Mouse (Mus musculus) CD4-positive, CD25-positive, alpha-beta regulatory T cell, adult 4 months (primary cell): ENCODE data around the gene Tnrc6c. TPM values are rescaled to one million over a fixed set of nuclear protein-coding genes. Genes with fewer than 3 reads are reported as not detected.

Experiments
- ATAC-seq: one replicate; pipeline ENCODE4 v1.8.0; 2017
- polyA plus RNA-seq, 2 experiments: library from polyadenylated mRNA; unstranded; fragments of 100-300 nt; shearing (Covaris generic); gene quantifications; one replicate each; pipeline ENCODE4 v1.2.1; 2017

Gene Tnrc6c
- polyA plus RNA-seq, 2 experiments from 2014 or later = 19.6 to 21.4 TPM

DNA sequence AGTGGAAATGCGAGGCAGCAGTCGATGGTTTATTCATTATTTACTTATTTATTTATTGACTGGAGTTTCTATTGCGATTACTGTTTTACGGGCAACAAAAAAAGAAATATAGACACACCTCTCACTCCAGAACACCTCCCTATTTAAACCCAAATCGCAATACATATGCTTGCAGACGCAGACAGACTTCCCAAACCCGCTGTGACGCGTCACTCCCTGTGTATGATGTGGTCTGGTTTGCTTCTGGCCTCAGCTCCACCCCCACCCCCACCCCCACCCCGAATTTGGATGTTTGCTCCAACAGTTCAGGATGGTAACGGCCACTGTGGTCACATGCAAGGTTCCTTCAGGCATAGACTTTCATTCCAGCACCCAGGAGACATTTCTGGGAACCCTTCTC lies 15.3 kb upstream of the Tnrc6c start:
- ATAC-seq = peak; percentile 61

DNA sequence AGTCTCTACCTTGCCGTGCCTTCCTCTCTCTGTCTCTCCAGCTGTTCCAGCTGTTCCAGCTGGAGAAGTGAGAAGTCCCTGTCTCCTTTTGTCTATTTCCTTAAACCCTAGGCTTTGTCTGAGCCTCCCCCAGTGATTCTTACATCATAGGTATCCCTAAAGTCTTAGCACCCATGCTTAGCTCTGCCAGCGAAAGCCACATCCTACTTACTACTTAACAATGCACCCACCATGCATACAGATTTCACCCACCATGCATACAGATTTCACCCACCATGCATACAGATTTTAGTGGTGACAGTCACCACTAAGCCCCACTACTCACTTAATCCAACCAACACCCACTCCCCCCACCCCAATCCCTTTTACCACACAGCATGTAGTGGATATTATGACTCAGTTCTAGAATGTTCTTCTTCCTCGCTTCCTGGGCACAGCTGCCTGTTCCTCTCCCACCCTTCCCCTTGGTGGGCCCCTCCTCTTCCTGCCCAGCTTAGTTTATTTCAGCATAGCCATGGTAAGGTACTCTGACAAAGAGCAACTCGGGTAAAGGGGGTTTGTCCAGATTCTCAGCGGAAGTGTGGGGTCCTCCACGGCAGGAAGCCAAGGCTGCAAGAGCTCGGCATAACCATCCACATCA lies 14.6 kb upstream of the Tnrc6c start:
- ATAC-seq = peak; percentile 83

DNA sequence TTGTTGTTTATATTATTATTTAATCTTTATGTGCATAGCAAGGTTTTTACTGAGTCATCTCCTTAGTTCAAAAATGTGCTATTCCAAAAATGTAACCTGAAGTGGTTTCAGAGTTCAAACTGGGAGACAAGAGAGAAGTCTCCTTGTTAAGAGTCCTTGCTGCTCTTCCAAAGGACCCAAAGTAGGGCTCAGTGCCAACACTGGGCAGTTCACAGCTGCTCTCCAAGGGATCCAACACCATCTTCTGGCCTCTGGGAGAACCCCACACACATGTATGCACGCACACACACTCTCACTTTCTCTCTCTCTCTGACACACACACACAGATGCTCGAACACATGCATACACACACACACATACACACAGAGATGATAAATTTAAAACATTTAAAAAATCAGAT lies 11.9 kb upstream of the Tnrc6c start:
- no peak for ATAC-seq

DNA sequence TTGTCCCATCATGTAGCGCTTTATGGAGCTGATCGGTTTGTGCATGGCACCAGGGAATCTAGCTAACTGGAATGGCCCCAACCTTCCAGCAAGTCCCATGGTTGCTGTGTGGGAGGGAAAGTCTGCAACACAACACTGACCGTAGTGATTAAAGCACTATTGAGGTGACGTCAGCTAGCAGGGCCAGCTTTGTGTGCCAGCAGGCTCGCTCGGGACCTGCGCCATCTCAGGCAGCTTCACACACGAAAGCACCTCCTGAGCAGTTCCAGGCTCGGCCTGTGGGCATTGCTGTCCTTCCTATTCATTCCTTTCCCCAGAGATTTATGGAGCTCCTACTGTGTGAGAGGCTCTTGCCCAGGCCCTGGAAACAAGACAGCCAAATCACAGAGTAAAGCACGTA lies 10.8 kb upstream of the Tnrc6c start:
- ATAC-seq = no peak

DNA sequence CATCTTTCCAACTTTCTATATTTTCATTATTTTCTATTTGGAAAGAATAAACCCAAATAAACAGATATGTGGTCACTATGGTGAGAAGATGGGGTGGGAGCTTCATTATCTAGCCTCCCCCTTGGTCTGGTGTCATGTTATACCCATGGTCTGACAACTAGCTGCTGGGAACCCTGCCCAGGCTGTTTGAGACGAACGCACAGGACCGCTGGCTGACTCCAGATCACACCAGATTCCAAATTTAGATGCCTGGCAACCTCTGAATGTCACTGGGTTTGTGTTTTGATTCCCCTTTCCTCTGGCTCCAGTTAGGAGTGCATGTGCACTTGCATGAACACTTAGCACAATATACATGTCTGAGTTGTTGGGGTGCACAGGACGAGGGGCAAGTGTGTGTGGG lies 7.3 kb upstream of the Tnrc6c start:
- ATAC-seq = no peak

DNA sequence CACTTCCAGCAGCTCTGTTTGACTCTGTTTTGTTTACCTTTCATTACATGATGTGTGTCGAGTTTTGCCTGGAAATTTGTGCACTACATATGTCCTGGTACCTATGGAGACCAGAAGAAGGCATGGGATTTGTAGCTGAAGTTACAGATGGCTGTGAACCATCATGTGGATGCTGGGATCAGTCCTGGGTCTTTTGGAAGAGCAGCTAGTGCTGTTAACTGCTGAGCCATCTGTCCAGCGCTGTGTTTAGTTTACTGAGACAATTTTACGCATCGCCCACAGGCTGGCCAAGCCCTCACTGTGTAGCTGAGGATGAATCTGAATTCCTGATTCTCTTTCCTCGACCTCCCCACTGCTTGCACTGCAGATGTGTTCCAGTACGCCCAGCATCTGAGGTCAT lies 6.1 kb upstream of the Tnrc6c start:
- ATAC-seq = no peak

DNA sequence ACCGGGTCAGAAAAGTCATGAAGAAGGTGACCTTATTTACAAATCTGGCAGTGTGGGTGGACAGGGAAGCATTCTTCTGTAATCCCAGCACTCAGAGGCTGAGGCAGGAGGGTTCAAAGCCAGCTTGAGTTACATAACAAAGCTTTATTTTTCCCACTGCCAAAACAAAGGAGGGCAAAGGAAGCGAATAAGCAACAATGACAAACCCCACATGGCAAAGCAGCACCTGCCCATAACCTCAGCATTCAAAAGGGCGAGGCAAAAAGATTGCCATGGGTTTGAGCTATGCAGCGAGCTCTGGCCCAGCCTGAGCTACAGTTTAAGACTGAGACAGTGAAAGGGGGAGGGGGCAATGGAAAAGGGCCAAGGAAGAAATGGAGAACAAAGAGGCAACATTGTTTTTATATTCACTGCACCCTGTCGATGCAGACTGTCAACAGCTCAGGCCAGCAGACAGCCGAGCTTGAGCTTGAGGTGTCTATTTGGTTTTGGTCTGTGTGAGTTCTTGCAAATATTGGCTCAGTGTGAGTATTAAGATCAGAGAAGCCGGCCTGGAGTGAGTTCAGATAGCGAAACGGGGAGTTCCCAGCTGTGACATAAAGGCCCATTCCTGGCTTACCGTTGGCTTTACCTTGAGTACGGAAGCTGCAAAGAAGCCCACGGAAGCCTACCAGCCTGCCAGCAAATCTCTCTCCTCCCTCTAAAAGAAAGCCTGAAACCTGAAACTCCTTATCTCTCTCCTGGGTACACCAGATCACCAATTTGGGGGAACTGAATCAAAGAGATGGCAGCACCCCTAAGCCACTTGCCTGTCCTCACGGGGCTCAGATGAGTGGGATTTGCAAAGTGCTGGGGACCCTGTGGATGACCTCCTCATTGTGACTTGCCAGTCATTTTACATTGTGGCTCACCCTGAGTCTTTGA lies 3.1 kb upstream of the Tnrc6c start:
- no peak for ATAC-seq

DNA sequence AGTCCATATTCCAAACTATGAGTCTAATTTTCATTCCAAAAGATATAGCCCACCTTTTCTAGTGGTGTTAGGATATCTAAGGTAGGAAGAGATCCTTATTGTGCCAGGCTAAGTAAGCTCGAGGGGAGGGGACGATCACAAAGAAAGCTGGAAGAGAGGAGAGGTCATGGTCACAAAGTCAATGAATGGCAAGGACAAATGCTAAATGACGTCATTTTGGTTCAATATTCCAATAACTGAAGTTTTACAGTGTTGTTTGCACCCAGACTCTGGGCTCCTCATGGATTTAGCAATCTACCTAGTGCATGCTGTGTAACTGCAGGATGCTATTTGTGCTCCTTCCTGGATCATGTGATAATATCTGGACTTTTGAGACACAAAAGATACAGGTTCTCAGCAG lies 1.2 kb upstream of the Tnrc6c start:
- ATAC-seq = no peak

DNA sequence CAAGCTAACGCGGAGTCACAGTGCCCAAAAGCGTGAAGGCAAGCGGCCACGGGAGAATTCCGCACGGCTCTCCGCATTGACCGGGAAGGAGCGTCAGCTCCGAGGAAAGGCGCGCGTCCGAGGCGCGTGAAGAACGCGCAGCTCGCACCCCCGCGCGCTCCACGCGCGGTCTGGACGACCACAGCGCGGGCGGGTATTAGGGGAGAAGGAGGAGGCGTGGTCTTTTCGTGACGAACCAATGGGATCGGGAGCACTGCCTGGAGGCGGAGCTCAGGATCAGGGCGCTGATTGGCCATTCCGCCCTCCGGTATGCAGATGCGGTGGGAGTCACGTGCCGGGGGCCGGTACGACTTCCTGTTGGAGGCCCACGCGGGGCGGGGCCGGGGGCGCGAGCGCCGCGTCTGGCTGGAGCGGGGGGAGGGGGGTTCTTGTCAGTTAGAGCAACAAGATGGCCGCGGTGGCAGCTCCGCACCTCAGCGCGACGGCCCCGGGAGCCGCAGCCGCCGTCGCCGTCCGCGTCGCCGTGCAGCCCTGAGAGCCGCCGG lies 363 bp downstream of the Tnrc6c start:
- ATAC-seq = peak; percentile 91

DNA sequence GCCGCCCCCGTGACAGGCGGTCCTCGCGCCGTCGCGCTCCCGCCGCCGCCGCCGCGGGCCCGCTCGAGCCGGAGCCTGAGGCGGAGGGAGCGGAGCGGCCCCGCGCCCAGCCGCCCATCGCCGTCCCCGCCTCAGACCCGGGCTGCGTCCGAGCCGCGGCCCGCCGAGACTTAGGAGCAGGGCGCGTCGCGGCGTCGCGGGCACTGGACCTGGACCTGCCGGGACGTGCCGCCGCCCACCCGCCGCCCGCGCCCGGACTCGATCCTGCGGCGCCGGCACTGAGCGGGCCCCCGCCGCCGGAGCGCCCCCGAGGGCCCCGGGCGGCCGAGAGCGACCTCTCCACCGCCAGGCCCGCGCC lies 824 bp downstream of the Tnrc6c start:
- ATAC-seq = no peak

DNA sequence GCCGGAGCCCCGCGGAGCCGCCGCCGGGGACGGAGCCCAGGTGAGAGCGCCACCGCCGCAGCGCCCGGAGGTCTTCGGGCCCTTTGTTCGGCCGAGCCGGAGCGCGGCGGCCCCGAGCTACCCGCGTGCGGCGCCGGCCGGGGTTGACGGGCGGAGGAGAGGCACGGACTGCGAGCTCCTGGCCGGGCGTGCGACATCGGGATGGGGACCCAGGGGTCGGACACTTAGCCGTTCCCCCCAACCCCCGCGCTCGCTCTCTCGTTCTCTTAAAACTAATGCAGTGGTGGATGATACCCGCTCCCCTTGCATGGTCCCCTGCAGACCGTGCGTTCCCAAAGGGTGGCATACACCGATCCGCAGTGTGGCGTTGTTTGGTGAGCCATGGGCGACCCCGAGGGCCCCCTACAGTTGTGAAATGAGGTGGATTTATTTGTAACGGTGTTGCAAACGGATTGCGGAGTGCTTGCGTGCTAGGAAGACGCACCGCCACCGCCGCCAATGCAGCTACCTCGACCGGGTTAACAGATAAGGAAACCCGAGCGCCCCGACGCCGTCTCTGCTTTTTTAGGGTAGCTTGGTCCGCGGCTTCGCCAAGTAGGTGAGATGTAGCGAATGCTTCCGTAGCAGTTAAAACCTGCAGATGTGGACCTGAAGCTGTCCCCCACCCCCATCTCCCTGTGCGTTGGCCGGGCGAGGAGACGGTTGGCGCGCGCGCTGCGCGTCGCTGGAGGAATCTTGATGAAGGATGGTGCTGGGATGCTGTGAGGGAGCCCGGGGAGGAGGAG lies 1.4 kb downstream of the Tnrc6c start:
- no peak for ATAC-seq

DNA sequence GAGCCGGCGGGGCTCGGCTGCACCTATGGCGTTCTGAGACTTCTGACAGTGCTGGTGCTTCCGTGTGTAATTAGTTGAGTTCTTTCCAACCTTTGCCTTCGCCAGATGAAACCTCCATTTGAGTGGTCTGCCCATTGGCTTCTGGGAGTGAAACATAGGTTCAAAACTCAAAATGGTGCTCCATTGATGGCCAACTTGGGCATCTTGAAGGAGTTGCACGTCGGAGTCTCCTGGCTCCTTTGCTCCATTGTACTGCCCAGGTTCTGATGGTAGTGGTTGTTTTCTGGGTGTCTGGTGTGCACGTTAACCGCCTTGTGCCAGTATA lies 1.9 kb downstream of the Tnrc6c start:
- ATAC-seq = no peak

DNA sequence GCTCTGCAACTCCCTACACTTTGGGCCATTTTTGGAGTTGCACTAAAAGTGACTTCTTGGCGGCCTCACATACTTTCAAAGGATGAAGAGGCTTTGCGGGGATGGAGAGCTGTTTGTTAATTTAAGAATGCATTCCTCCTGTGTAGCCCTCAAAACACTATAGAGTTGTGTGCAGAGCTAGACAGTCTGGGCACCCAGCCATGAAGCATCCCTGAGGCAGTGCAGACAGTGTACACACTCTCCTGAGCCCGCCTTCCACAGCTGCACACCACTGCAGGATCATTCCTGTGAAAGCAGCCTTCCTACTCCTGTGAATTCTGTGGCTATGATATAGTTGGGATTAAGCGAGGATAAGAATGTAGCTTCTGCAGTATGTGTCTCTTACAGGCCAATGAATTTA lies 4.9 kb downstream of the Tnrc6c start:
- ATAC-seq = no peak

DNA sequence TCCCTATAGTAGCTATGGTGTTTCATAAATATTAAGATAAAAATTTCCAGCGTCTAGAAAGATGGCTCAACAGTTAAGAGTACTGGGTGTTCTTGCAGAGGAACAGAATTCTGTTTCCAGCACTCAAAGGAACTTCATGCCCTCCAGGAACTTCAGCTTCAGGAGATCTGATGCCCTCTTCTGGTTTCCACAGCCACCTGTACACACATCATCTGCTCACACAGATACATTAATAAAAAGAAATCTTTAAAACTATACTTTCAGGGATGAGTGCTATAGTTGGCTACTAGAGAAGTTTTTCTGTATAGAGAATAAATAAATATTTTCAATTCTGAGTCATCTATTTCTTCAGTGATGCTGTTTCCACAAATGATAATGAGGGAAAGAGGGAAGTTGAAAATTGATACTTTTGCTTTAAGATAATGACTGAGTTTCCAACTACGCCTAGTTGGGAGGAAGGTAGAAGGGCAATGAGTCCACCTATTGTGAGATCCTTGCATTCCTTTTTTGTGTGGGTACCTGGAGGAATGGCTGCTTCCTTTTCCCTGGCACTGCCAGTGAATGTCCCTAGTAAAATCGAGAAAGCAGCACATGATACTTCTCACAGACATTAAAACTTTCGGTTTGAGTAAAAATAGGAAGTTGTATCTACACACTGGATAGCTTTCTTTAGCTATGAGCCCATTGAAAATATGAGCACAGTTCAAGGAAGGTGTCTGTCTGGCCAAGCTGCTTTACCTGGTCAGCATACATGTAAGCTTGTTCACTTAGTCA lies 9.1 kb downstream of the Tnrc6c start:
- ATAC-seq = no peak

DNA sequence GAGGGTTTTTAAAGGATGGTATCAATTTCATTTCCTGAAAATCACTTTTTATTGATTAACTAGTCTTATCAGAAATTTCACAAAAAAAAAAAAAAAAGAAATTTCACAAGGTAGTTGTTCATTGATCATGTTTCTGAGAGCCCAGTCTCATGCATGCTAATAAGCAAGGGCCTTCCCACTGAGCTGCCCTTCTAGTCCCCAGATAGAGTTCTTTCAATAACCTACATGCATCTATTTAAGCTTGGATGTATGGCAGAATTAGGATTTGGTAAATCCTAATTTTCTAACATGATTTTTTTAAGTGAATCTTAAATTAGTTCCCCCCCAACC lies 9.7 kb downstream of the Tnrc6c start:
- no peak for ATAC-seq

DNA sequence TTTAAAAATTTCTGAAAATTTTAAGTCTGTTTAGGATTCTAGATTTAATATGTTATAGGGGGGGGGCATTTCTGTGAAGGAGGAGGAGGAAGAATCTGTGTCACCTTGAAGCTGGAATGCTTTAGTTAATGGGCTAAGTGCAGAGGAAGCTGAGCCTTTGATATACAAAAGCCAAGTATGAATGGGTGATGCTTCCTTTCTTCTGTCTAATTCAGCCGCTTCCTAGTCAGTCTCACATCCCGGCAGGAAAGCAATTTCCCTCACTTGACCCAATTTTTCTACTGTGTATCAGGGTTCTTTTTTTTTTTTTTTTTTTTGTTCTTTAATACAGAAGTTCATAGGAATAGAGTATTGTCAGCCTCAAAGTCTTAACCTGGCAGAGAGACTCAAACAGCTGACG lies 11.1 kb downstream of the Tnrc6c start:
- ATAC-seq = no peak

DNA sequence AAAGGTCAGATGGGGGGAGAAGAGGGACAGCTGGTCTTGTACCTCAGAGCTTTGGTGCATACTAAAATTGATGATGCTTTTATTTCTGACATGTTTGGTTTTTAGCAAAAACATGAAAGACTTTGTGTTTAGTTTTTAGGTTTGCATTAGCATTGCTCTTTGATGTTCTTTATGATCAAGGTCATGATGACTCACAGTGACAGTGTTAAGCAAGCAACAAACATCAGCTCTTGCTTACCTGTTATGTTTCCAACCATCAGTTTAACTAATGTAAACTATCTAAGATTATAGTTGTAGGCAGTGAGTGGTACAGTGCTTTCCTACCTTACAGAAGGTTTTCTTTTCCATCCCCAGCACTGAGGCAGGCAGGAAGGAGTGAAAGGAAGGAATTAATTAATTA lies 12.5 kb downstream of the Tnrc6c start:
- ATAC-seq = peak; percentile 65

DNA sequence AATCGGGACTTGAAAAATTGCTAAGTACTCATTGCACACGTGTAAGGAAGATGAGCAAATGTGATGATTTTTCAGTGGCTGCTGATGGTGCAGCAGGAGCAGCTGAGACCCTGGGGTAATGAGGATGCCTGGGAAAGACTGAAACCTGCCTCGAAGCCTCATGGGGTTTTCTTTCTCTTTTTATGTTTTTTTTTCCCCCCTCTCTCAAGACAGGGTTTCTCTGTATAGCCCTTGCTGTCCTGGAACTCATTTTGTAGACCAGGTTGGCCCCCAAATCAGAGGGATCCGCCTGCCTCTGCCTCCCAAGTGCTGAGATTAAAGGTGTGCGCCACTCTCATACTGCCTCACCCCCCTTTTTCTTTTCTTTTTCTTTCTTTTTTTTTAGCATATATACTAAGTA lies 13.1 kb downstream of the Tnrc6c start:
- no peak for ATAC-seq

DNA sequence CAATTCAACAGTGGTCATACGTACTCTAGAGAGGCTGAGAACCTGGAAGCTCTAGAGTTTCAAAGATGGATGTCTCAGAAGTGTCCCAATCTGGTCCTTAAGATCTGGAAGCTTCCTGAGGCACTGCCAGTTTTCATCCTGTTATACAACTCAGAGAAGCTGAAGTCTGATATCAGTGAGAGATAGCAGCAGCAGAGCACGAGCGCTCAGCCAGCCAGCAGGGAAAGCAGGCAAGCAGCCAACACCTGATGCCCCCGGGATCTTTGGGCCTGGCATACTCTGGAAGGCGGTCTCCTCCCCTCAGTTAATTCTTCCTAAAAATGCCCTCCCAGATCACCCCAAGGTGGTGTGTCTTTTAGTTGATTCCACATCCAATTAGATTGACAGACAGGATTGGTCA lies 13.7 kb downstream of the Tnrc6c start:
- no peak for ATAC-seq

DNA sequence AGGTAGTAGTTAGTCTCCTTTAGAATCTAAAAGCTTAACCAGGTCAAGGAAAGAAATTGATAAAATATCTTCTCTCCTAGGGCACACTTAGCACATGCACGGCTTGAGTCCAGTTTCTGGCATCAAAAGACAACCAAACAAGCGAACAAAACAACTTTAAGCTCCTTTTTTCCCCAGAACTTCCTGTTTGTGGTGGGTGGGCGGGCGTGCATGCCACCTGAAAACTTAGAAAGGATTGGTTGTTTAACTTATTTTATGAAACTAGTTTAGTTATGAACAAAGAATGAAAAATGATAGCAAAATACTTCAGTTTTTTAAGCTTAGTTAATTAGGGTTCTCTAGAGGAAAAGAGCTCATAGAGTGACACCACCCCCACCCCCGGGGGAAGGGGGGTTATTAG lies 17.5 kb downstream of the Tnrc6c start:
- ATAC-seq = peak; percentile 32

DNA sequence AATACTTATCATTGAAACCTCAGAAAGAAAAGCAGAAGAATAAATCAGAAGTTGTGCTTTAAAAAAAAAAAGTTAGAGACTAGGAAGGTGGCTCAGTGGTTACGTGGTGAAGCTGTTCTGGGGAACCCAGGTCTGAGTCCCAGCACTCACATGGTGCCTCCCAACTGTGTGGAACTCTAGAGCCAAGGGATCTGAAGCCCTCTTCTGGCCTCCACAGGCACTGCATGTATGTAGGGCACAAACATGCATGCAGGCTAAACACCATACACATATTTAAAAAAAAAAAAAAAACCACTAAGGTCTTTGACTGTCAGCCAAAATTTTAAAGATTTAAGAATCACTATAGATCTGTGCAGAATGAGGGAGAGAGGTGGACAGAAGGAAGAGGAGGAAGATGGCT lies 20.4 kb downstream of the Tnrc6c start:
- ATAC-seq = no peak

DNA sequence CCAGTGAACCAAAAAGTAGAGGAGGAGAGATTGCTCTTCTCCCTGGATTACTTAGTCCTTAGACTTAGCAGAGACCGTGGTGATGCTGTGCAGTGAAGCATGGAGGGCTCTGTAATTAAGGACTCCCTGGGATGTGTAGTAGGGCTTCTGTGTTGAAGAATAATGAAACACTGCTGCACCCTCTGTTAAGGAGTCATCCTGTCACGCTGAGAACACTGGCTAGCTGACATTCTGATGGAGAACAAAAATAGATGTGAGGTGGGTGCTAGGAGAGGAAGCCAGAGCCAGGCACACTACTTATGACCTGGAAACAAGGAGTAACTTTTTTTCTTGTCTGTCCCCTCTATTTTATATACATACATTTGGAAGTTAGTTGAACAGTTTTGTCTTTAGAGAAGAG lies 22.6 kb downstream of the Tnrc6c start:
- ATAC-seq = no peak

DNA sequence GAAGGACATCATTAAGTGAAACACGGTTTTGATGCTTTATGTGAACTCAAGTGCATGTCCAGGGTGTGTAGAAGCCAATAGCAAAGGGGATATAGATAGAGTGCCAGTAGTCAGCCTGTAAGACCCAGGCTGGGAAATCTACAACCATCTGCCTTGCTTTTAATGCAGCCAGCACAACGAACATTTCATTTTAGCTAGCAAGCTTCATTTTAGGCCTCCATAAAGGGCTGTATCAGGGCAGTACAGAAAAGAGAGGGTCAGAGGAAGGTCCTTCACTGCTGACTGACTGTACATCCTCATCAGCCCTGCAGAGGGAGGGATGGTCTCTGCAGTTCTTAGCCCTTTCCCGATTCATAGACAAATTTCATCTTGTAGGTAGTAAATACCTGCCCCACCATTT lies 23.0 kb downstream of the Tnrc6c start:
- no peak for ATAC-seq
